Mouse (Mus musculus): ENCODE data around the gene Ugt1a8.

Gene Ugt1a8

DNA sequence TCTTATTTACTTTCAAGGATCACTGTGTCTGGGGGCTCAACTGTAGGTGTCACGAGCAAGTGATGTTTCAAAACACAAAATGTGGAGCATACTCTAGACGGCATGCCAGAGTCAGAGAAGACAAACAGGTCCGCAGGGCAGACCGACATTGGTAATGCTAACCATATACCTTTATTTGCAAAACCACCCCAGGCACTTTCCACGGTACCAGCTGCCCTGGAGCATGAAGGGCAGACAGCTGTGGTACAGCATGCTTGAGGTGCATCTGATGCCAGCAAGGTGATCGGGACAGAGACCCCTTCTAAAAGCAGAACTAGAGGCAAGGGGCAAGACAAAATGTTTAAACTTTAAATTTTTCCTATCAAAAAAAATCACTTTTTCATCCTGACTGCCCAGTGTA lies 175.3 kb downstream of the Ugt1a8 start:
- in situ Hi-C loops (cut with MboI; ENCODE audit: low pct_unique_long_range_greater_than_20kb in 1 of 2, low sequenced_read_pairs in 2 of 2, unreplicated experiment in 1 of 2), result no loop called here

DNA sequence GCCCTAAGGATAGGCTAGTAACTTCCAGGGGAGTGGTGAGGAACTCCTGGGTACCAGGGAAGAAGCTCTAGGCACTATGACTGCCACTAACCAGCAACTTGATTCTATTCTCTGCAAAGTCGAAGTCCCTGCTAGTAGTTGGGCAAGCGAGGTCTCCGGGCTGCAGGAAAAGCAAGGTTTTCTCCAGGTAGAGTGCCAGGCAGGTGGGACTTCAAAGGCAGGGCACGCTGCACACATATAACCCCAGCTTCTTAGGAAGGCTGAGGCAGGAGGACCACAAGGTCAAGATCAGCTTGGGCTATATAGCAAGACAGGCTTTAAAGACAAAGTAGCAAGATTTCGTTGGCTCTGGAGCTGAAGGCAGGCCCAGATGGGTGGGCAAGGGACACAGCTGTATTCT lies 176.2 kb downstream of the Ugt1a8 start:
- in situ Hi-C loops (cut with MboI; ENCODE audit: low pct_unique_long_range_greater_than_20kb in 1 of 2, low sequenced_read_pairs in 2 of 2, unreplicated experiment in 1 of 2), result no loop called here

DNA sequence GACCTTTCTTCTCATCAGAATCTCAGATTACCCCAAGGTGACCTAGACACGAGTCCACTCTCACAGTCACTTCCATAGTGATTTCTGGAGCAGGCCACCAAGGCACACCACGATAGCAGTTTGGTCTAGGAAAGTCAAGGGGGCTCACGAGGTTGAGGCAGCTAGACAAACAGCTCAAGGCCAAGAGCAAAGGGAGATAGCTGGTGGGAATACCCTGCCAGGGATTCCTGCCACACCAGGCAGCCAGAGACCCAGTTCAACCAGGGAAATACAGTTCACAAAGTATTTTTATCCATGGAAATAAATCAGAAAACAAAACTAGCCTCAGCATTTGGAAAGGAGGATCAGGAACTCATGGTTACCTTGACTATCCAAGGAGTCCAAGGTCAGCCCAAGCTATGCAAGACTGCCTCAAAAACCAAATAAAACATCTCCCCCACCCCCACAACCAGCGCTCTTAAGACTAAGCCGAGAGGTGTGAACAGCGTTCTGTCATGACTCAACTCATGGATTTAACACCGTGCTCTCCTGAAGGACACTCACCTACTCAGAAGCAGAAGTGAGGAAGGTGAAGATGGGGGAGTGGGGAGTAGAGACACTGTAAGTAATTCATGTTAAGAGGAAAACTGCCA lies 176.7 kb downstream of the Ugt1a8 start:
- in situ Hi-C loops (cut with MboI; ENCODE audit: low pct_unique_long_range_greater_than_20kb in 1 of 2, low sequenced_read_pairs in 2 of 2, unreplicated experiment in 1 of 2), result no loop called here

DNA sequence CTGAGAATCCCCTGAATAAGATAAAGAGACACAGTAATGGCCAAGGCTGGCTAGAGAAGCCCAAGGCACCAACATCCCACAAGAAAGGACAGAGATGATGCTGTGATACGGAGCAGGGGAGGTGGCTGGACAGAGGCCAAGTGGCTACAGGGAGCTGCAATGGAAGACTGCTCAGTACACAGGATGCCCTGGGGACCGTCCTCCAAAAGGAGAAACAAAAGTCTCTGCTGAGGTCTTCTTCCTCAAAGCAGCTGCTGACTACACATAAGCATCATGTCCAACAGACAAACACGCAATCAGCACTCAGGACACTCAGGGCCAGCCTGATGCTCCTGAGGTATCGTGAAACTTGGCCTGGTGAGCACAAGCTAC lies 177.2 kb downstream of the Ugt1a8 start:
- in situ Hi-C loops (cut with MboI; ENCODE audit: low pct_unique_long_range_greater_than_20kb in 1 of 2, low sequenced_read_pairs in 2 of 2, unreplicated experiment in 1 of 2), result no loop called here

DNA sequence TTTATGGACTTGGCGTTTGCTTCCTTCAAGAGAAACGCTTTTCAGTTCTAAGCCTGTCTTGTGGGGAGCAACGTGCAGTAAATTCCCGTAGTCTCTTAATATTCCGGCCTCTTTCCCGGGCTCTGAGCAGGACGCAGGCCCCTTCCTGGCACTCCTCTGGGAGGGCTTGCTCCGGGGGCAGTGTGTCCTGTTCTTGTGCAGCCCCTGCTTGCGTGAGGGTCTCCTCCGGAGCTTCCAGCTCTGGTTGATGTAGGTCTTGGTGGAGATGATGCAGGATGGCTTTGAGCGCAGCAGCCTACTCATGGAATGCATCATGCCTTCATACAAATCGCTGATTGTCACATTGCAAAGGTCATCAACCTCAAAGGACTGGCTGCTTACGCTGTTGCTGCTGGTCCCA lies 178.5 kb downstream of the Ugt1a8 start:
- in situ Hi-C loops (cut with MboI; ENCODE audit: low pct_unique_long_range_greater_than_20kb in 1 of 2, low sequenced_read_pairs in 2 of 2, unreplicated experiment in 1 of 2), result no loop called here

DNA sequence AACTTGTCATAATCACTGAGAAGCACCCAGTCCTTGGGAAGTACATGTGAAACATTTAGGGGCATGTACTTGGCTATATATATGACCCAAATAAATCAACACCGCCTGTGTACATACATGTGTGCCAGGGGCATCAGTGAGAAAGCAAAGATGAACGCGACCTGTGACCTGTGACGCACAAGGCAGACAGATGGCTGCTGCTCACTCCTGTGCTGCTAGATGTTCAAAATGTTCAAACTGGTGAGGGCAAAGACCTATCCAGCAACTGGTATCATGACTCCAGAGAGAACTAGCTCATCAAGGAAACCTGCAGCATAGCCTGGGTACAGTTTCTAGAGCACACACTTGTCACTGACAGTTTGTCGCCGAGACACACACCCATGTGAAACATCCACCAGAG lies 179.9 kb downstream of the Ugt1a8 start:
- in situ Hi-C loops (cut with MboI; ENCODE audit: low pct_unique_long_range_greater_than_20kb in 1 of 2, low sequenced_read_pairs in 2 of 2, unreplicated experiment in 1 of 2), result no loop called here

DNA sequence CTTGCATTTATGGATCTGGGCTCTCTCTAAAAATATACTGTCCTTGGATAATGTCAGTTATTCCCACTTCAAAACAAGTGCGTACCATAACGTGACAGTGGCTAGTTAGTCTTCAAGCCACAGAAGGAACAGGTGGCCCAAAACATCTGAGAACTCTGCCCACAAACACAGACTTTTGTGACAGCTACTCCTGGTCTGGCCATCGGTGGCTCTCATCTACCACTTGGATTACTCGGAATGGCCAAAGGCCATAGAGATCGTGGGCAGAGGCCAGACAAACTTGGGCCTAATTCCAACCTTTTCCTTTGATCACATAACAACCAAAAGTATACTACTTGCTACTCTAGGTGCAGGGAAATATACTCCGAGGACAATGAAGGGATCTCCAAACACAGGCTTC lies 180.5 kb downstream of the Ugt1a8 start:
- in situ Hi-C loops (cut with MboI; ENCODE audit: low pct_unique_long_range_greater_than_20kb in 1 of 2, low sequenced_read_pairs in 2 of 2, unreplicated experiment in 1 of 2), result no loop called here
